Mouse (Mus musculus) intestine, postnatal 0 days (tissue): Measurements from ENCODE around the gene Cfap57. TPM values are rescaled to one million over a fixed set of nuclear protein-coding genes. Genes with fewer than 3 reads are reported as not detected.
"Not testable (repeated sequence)": the region's sequence is repeated elsewhere in the genome, so short reads cannot be mapped to it uniquely, and the experiment has no call there.

Source experiments
- ATAC-seq: fragments of 200-750 bp; cut with Nextera tagmentation; 2 replicates; pipeline ENCODE4 v1.8.0; 2017; ENCODE audit warnings: mild to moderate bottlenecking, moderate TSS enrichment, moderate library complexity
- H3K27ac ChIP-seq: fragments of 300-500 bp; sonication (generic); 2 replicates; pipeline ENCODE4 v1.5.1; 2014; ENCODE audit warnings: mild to moderate bottlenecking, low read depth, low read length, moderate library complexity
- H3K27me3 ChIP-seq: fragments of 300-500 bp; sonication (generic); replicated peaks from 2 replicates; pipeline ENCODE4 v1.6.1; 2014; ENCODE audit warnings: low read length, mixed read lengths; ENCODE audit not compliant: control insufficient read depth, insufficient read depth
- H3K36me3 ChIP-seq: fragments of 300-500 bp; sonication (generic); 2 replicates; pipeline ENCODE4 v1.6.1; 2014; ENCODE audit warnings: mild to moderate bottlenecking, moderate library complexity; ENCODE audit not compliant: control insufficient read depth, insufficient read depth
- H3K4me1 ChIP-seq: fragments of 300-500 bp; sonication (generic); replicated peaks from 2 replicates; pipeline ENCODE4 v1.6.1; 2014; ENCODE audit warnings: antibody characterized with exemption, low read length, mixed read lengths; ENCODE audit not compliant: control insufficient read depth, insufficient read depth
- H3K4me2 ChIP-seq: fragments of 300-500 bp; sonication (generic); replicated peaks from 2 replicates; pipeline ENCODE4 v1.6.1; 2014; ENCODE audit warnings: low read depth, mild to moderate bottlenecking, moderate library complexity
- H3K4me3 ChIP-seq: fragments of 300-500 bp; sonication (generic); 2 replicates; pipeline ENCODE4 v1.5.1; 2014; ENCODE audit warnings: low read depth, low read length
- H3K9ac ChIP-seq: fragments of 300-500 bp; sonication (generic); 2 replicates; pipeline ENCODE4 v1.6.1; 2014; ENCODE audit warnings: mild to moderate bottlenecking, low read depth, low read length
- H3K9me3 ChIP-seq: fragments of 300-500 bp; sonication (generic); 2 replicates; pipeline ENCODE4 v1.6.1; 2016; ENCODE audit warnings: mixed run types; ENCODE audit not compliant: control insufficient read depth
- CTCF ChIP-seq: sonication (generic); IDR thresholded peaks from 2 replicates; pipeline ENCODE4 v1.5.1; 2016; ENCODE audit warnings: low read depth, mild to moderate bottlenecking, control low read depth, antibody characterized with exemption, moderate library complexity
- WGBS: fragments of 180-500 bp; shearing (Covaris S2); extraction: QIAGEN DNeasy Blood & Tissue Kit; methylation state at CpG from one replicate; pipeline ENCODE4 v1.1.7; 2014; 5-methylcytosine and 5-hydroxymethylcytosine counted together
- polyA plus RNA-seq: library from polyadenylated mRNA; unstranded; fragments of >200 nt; fragmentation: Nextera tagmentation; extraction: Ambion mirVana; gene quantifications from 2 replicates; pipeline ENCODE4 v1.2.1, GENCODE M21; 2015

Gene Cfap57
- polyA plus RNA-seq, 1 experiment from 2014 or later, result 0.29 TPM

DNA sequence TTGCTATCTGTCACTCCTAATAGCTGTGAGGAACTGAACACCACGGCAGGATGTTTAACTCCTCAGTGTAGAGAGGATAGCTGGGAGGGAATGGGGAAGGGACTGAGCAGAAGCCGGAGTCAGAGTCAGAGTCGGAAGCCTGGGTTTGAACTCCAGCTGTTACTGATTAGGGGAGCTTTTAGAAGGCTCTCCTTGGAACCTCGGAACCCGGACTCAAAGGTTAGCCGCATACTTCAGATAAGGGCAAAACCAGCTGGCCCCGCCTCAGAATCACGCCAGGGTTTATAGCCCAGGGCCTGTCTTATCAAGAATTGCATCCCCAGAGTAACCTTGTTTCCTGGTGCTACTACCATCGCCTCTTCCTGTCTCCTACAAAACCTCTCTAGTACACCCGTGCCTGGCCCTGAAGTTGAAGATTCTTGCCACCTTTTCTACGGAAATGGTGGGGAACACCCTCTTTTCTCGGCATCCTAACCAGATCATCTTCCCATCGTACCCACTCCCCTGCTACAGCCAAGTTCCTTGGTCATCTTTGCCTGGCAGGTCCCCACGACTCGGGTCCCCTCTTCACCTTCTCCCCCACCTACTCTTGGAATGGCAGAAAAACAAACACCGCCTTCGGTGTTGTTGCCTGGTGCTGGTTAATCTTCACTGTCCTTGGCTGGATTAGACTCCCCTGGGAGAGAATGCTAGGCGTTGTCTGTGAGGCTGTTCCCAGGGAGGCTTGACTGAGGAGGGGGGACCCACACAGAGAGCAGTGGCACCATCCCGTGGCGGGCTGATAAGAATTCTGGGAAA lies 103.7 kb downstream of the Cfap57 start:
- peak; percentile 41; the same call in 1 of the 2 replicates for TF ChIP-seq CTCF
- WGBS, result 9% methylated on average over 20 of the region's 20 CpGs
- peaks cover 11% of the 10 kb centered on the region for H3K4me1 ChIP-seq
- no peak overlapping the region for H3K4me3 ChIP-seq
- H3K4me2 ChIP-seq, result peak overlapping the region; percentile 54
- H3K27ac ChIP-seq, result peak overlapping the region; percentile 94
- no peaks in the 10 kb centered on the region for H3K9me3 ChIP-seq
- H3K9ac ChIP-seq, result peak overlapping the region; percentile 41; the same call in 1 of the 2 replicates
- H3K36me3 ChIP-seq, result no peaks in the 10 kb centered on the region
- peak; percentile 94 for ATAC-seq
- H3K27me3 ChIP-seq, result no peaks in the 10 kb centered on the region

- Histone ChIP-seq H3K27ac (no peak overlapping the region), H3K4me3 (no peak overlapping the region)
Observed at GRCm38 (mm10) chr4:118509050-118509449, 111.5 kb downstream of the Cfap57 start.

GRCm38 (mm10) chr4:118507171-118507570 lies 113.4 kb downstream of the Cfap57 start:
- H3K4me3 ChIP-seq, H3K9ac ChIP-seq, H3K27ac ChIP-seq, H3K4me2 ChIP-seq, H3K4me1 ChIP-seq, H3K36me3 ChIP-seq, ATAC-seq, H3K27me3 ChIP-seq, H3K9me3 ChIP-seq: not testable (repeated sequence)
- whole genome bisulfite sequencing, result 72% methylated on average over 1 of the region's 1 CpGs

More at GRCm38 (mm10) chr4:118509050-118509449, 111.5 kb downstream of the Cfap57 start:
- no peak for ATAC-seq
- Histone ChIP-seq H3K9ac (no peak overlapping the region), H3K9me3 (no peaks in the 10 kb centered on the region), H3K27me3 (no peaks in the 10 kb centered on the region), H3K4me1 (no peaks in the 10 kb centered on the region; the same call in 1 of the 2 replicates), H3K4me2 (no peak overlapping the region), H3K36me3 (no peaks in the 10 kb centered on the region)
- WGBS, result 26% methylated on average over 6 of the region's 6 CpGs
- TF ChIP-seq CTCF, result no peak

GRCm38 (mm10) chr4:118505551-118505950 lies 115.0 kb downstream of the Cfap57 start:
- peak; percentile 36; the same call in 1 of the 2 replicates for ATAC-seq
- 20% methylated on average over 3 of the region's 3 CpGs for WGBS
- no peak overlapping the region for H3K27ac ChIP-seq
- no peak overlapping the region for H3K9ac ChIP-seq
- H3K4me1 ChIP-seq, result no peaks in the 10 kb centered on the region; the same call in 1 of the 2 replicates
- H3K9me3 ChIP-seq, result no peaks in the 10 kb centered on the region
- no peak overlapping the region for H3K4me2 ChIP-seq
- H3K36me3 ChIP-seq, result no peaks in the 10 kb centered on the region
- H3K4me3 ChIP-seq, result no peak overlapping the region
- TF ChIP-seq CTCF, result no peak
- H3K27me3 ChIP-seq, result no peaks in the 10 kb centered on the region

Other genes with a start within 250 kb of the Cfap57 start
- gene Szt2, start 211.5 kb downstream of the Cfap57 start, polyA plus RNA-seq, result 2.8 and 4.2 TPM in 2 replicates
- 71.8 and 76.0 TPM in 2 replicates for gene Med8, start 211.4 kb downstream of the Cfap57 start, polyA plus RNA-seq
- gene Elovl1, start 192.7 kb downstream of the Cfap57 start, polyA plus RNA-seq, result 221 and 225 TPM in 2 replicates
- 37.3 and 42.7 TPM in 2 replicates for gene Cdc20, start 183.4 kb downstream of the Cfap57 start, polyA plus RNA-seq
- 0.05 and 0.10 TPM in 2 replicates for gene Mpl, start 163.3 kb downstream of the Cfap57 start, polyA plus RNA-seq
- 11.3 and 11.9 TPM in 2 replicates for gene Tie1, start 130.7 kb downstream of the Cfap57 start, polyA plus RNA-seq
- gene 2610528J11Rik, start 93.8 kb downstream of the Cfap57 start, polyA plus RNA-seq, result 119 TPM in 2 replicates
- 19.8 and 20.7 TPM in 2 replicates for gene Tmem125, start 76.7 kb downstream of the Cfap57 start, polyA plus RNA-seq
- 76.2 and 79.9 TPM in 2 replicates for gene Ebna1bp2, start within 50 bp of the Cfap57 start, polyA plus RNA-seq
- not detected in 2 replicates for gene Olfr62, start 38.2 kb upstream of the Cfap57 start, polyA plus RNA-seq
- gene Olfr1342, start 72.0 kb upstream of the Cfap57 start, polyA plus RNA-seq, result not detected in 2 replicates
- not detected in 2 replicates for gene Olfr1341, start 82.7 kb upstream of the Cfap57 start, polyA plus RNA-seq
- gene Olfr1340, start 99.4 kb upstream of the Cfap57 start, polyA plus RNA-seq, result not detected in 2 replicates
- gene Olfr1339, start 111.4 kb upstream of the Cfap57 start, polyA plus RNA-seq, result not detected in 2 replicates
- gene Olfr1338, start 138.0 kb upstream of the Cfap57 start, polyA plus RNA-seq, result not detected in 2 replicates
- not detected in 2 replicates for gene Olfr1337, start 161.8 kb upstream of the Cfap57 start, polyA plus RNA-seq
- not detected in 2 replicates for gene Olfr1335, start 189.2 kb upstream of the Cfap57 start, polyA plus RNA-seq
- not detected in 2 replicates for gene Olfr1333, start 215.5 kb upstream of the Cfap57 start, polyA plus RNA-seq
- gene Olfr1331, start 243.9 kb upstream of the Cfap57 start, polyA plus RNA-seq, result not detected in 2 replicates